Mouse (Mus musculus) embryonic facial prominence, embryonic 12.5 days (tissue): ENCODE measurements around the gene Exosc6. TPM values are rescaled to one million over a fixed set of nuclear protein-coding genes. Genes with fewer than 3 reads are reported as not detected.
A peak's percentile ranks its signal among the peaks of the same experiment; 100 is the strongest.
"Not testable (repeated sequence)": the region's sequence is repeated elsewhere in the genome, so short reads cannot be mapped to it uniquely, and the experiment has no call there.

ENCODE experiments used
- ATAC-seq: fragments of 200-750 bp; cut with Nextera tagmentation; 2 replicates; pipeline ENCODE4 v1.8.0; 2017; ENCODE audit not compliant: insufficient number of reproducible peaks, insufficient read depth, low FRiP score, low TSS enrichment
- H3K27ac ChIP-seq: fragments of 300-500 bp; sonication (generic); 2 replicates; pipeline ENCODE4 v1.5.1; 2016; ENCODE audit warnings: mild to moderate bottlenecking
- H3K27me3 ChIP-seq: fragments of 300-500 bp; sonication (generic); 2 replicates; pipeline ENCODE4 v1.6.1; 2016; ENCODE audit warnings: mild to moderate bottlenecking, moderate library complexity
- H3K36me3 ChIP-seq: fragments of 300-500 bp; sonication (generic); 2 replicates; pipeline ENCODE4 v1.6.1; 2016; ENCODE audit warnings: mild to moderate bottlenecking
- H3K4me1 ChIP-seq: fragments of 300-500 bp; sonication (generic); 2 replicates; pipeline ENCODE4 v1.6.1; 2016
- H3K4me2 ChIP-seq: fragments of 300-500 bp; sonication (generic); replicated peaks from 2 replicates; pipeline ENCODE4 v1.6.1; 2016; ENCODE audit warnings: mild to moderate bottlenecking, moderate library complexity
- H3K4me3 ChIP-seq: fragments of 300-500 bp; sonication (generic); 2 replicates; pipeline ENCODE4 v1.5.1; 2016; ENCODE audit warnings: mild to moderate bottlenecking
- H3K9ac ChIP-seq: fragments of 300-500 bp; sonication (generic); 2 replicates; pipeline ENCODE4 v1.6.1; 2016; ENCODE audit warnings: mild to moderate bottlenecking, moderate library complexity
- H3K9me3 ChIP-seq: fragments of 300-500 bp; sonication (generic); 2 replicates; pipeline ENCODE4 v1.6.1; 2016; ENCODE audit warnings: mild to moderate bottlenecking, moderate library complexity
- WGBS: fragments of 180-500 bp; shearing (Covaris S2); methylation state at CpG from one replicate; pipeline ENCODE4 v1.1.7; 2016; 5-methylcytosine and 5-hydroxymethylcytosine counted together
- polyA plus RNA-seq: library from polyadenylated mRNA; unstranded; fragments of >200 nt; fragmentation: Nextera tagmentation; extraction: Ambion mirVana; gene quantifications from 2 replicates; pipeline ENCODE4 v1.2.1, GENCODE M21; 2016

Gene Exosc6
- polyA plus RNA-seq, 1 experiment from 2014 or later = 26.0 TPM

DNA sequence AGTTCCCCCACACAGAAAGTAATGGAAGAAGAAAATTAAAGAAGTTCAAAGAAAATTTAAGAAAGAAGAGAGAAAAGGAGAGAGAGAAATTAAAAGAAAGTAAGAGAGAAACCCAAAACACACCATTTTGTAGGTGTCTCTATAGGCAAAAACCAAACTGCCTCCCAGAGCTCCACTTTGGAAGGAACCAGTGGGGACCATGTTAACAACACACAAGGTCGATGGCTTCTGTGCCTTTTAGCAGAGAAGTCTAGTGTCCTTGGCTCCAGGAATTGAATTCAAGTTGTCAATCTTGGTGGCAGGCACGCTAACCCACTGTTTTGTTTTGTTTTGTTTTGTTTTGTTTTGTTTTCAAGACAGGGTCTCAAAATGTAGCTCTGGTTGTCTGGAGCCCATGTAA is 6.8 kb downstream of the Exosc6 start:
- 0 out of 2 replicates have a peak overlapping the region, but pooled peaks have one; percentile 36 for H3K27ac ChIP-seq

DNA sequence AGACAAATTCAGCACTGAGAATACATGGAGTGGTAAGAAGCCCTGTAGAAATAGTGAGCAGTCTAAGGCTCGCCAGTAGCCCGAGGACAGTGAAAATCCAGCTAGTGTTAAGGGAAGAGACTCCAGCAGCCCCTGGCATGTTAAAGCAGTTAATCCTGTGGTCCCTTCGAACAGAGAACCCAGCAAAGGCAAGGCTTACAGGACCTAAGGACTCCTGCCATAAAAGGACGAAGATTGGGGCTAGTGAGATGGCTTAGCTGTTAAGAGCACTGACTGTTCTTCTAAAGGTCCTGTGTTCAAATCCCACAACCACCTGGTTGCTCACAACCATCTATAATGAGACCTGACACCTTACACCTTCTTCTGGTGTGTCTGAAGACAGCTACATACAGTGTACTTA is 10.2 kb downstream of the Exosc6 start:
- Histone ChIP-seq H3K27me3 (no peaks in the 10 kb centered on the region), H3K9ac (no peak overlapping the region), H3K36me3 (no peaks in the 10 kb centered on the region), H3K4me2 (no peak overlapping the region), H3K9me3 (no peaks in the 10 kb centered on the region), H3K27ac (no peak overlapping the region), H3K4me1 (peaks cover 5% of the 10 kb centered on the region; the same call in 1 of the 2 replicates), H3K4me3 (no peak overlapping the region)
- 65% methylated on average over 4 of the region's 4 CpGs for WGBS
- ATAC-seq = no peak

More for the DNA sequence above, 6.8 kb downstream of the Exosc6 start:
- 59% methylated on average over 2 of the region's 2 CpGs for WGBS
- no peaks in the 10 kb centered on the region for H3K27me3 ChIP-seq
- no peak for ATAC-seq
- 0 out of 2 replicates have a peak, but pooled peaks cover 9% of the 10 kb centered on the region for H3K36me3 ChIP-seq
- H3K4me3 ChIP-seq = peak overlapping the region; percentile 72; the same call in 1 of the 2 replicates
- H3K4me1 ChIP-seq = peaks cover 10% of the 10 kb centered on the region
- H3K9ac ChIP-seq = no peak overlapping the region
- no peaks in the 10 kb centered on the region for H3K9me3 ChIP-seq
- peak overlapping the region; percentile 78 for H3K4me2 ChIP-seq

DNA sequence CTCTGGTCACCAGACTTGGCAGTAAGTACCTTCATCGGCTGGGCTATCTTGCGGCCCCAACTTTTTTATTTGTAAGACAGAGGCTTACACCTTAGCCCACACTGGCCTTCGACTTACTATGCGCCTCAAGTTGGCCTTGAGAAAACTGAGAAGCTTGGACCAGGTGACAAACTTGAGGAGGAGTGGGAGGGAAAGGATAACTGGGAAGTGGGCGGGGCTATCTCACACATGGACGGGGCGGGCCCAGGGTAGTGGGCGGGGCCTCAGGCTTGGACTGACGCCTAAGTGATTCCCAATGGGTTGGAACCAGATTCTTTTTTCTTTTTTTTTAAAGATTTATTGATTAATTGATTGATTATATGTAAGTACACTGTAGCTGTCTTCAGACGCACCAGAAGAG is 11.3 kb downstream of the Exosc6 start:
- ATAC-seq = no peak
- no peak overlapping the region for H3K4me3 ChIP-seq
- H3K36me3 ChIP-seq = no peaks in the 10 kb centered on the region
- H3K27ac ChIP-seq = no peak overlapping the region
- WGBS = 29% methylated on average over 10 of the region's 10 CpGs
- no peak overlapping the region for H3K4me2 ChIP-seq
- no peaks in the 10 kb centered on the region for H3K9me3 ChIP-seq
- 0 out of 2 replicates have a peak, but pooled peaks cover 3% of the 10 kb centered on the region for H3K4me1 ChIP-seq
- H3K9ac ChIP-seq = no peak overlapping the region
- no peaks in the 10 kb centered on the region for H3K27me3 ChIP-seq

DNA sequence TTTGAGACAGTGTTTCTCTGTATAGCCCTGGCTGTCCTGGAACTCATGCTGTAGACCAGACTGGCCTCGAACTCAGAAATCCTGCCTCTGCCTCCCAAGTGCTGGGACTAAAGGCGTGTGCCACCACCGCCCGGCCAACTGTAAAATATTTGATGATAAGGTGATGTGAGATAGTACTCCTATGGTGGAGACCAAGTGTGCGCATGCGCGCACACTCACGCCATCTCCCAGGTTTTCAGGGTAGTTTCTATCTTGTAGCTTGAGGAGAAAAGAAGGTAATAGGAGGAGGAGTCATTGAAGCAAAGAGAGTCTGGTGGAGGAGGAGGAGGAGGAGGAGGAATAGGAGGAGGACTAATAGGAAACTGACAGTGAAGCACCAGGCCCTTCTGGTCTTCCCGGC is 12.5 kb downstream of the Exosc6 start:
- 91% methylated on average over 9 of the region's 9 CpGs for WGBS
- not testable (repeated sequence) for H3K27me3 ChIP-seq, H3K4me3 ChIP-seq, H3K4me2 ChIP-seq, H3K9me3 ChIP-seq, H3K36me3 ChIP-seq, ATAC-seq, H3K9ac ChIP-seq, H3K4me1 ChIP-seq, H3K27ac ChIP-seq

DNA sequence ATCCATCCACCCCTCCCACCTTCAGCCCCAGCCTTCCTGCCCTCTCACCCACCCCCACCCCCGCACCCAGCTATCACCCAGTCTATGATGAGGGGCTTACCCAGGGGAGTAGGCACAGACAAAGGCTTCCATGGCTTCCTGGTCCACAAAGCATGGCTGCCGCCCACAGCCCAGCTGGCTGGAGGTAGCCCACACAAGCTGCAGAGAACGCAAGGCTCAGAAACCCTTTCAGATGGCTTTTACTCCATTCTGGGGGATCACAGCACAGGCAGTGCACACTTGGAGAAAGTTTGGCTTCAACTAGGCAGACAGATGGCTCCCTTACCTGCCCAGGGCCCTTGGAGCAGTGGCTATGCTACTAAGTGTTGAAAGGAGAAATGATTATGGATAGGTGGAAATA is 19.8 kb downstream of the Exosc6 start:
- no peaks in the 10 kb centered on the region for H3K4me1 ChIP-seq
- 77% methylated on average over 3 of the region's 3 CpGs for WGBS
- no peak for ATAC-seq
- no peak overlapping the region for H3K9ac ChIP-seq
- H3K4me2 ChIP-seq = no peak overlapping the region
- H3K4me3 ChIP-seq = no peak overlapping the region
- H3K27me3 ChIP-seq = no peaks in the 10 kb centered on the region; the same call in 1 of the 2 replicates
- no peak overlapping the region for H3K27ac ChIP-seq
- H3K36me3 ChIP-seq = no peaks in the 10 kb centered on the region
- no peaks in the 10 kb centered on the region for H3K9me3 ChIP-seq

DNA sequence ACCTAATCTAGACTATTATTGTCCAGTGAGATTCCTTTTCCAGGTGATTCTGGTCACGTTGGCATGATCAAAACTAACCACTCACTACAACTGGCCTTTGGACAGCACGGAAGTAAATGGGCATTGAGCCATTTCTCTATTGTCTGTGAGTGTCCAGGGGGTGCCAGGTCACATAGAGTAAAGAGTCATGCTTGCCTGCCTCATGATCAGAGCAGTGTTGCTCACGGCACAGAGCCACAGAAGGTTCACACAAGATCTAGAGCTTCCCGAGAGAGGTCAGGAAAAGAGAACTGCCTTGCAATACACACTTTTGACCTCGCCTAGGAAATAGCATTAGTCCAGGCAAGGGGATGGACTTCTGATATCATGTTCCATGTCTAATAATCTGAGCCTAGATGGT is 23.3 kb downstream of the Exosc6 start:
- no peak for ATAC-seq
- H3K4me2 ChIP-seq = no peak overlapping the region
- H3K27ac ChIP-seq = no peak overlapping the region
- no peak overlapping the region for H3K9ac ChIP-seq
- H3K9me3 ChIP-seq = no peaks in the 10 kb centered on the region
- H3K4me3 ChIP-seq = no peak overlapping the region
- H3K4me1 ChIP-seq = peaks cover 7% of the 10 kb centered on the region; the same call in 1 of the 2 replicates
- no peaks in the 10 kb centered on the region for H3K36me3 ChIP-seq
- no peaks in the 10 kb centered on the region; the same call in 1 of the 2 replicates for H3K27me3 ChIP-seq
- 72% methylated on average over 5 of the region's 5 CpGs for WGBS

DNA sequence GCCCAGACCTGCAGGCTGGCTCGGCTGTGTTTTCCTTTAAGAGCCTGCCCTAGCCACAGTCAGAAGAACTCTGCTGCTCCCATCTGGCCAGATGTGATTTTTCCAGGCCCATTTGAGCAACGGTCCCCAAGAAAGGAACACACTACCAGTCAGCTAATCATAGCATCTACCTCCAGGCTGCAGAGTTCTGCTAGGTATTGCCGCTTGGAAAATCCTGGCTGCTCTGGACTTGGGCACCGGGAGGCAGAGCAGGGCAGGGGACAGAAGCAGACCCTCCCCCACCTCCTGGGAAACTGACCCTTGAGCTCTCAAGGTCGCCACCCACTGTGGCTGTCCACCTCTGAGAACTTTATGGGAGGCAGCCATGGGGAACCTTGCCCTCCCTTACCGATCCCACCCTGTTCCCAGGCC is 23.7 kb downstream of the Exosc6 start:
- Histone ChIP-seq H3K36me3 (no peaks in the 10 kb centered on the region), H3K4me1 (peaks cover 7% of the 10 kb centered on the region; the same call in 1 of the 2 replicates), H3K4me2 (no peak overlapping the region), H3K9ac (no peak overlapping the region), H3K27ac (no peak overlapping the region), H3K9me3 (no peaks in the 10 kb centered on the region), H3K27me3 (no peaks in the 10 kb centered on the region; the same call in 1 of the 2 replicates), H3K4me3 (no peak overlapping the region)
- ATAC-seq = no peak
- 36% methylated on average over 6 of the region's 6 CpGs for WGBS

DNA sequence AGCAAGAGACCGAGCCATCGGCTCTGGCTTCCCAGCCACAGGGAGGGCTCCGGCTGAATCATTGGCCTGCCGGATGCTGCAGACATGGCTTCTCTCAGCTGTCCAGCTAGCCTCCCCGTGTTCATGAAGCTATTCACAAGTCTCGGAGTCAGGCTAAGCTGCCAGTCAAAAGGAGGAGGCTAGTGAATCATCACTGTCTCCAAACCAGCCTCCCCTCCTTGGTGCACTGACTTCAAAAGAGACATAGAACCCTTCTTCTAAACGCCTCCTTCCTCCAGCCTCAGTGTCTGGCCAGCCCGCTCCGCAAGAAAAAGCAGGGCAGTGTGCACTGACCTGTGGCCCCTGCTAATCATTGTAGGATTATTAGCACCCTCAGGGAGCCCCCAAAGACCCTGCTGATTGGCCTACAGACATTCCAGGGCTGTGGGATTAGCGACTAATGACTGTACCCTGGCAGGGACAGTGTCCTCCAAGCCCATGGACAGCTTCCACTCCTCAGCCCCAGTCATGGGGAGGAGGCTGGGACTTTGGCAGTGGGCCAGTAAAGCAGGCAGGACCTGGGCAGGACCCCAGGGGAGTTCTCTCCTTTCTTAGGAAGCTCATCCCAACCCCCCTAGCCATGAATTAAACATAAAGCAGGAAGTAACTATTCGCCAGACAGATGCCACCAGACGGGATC is 25.6 kb downstream of the Exosc6 start:
- Histone ChIP-seq H3K4me1 (peaks cover 7% of the 10 kb centered on the region; the same call in 1 of the 2 replicates), H3K36me3 (no peaks in the 10 kb centered on the region), H3K27me3 (no peaks in the 10 kb centered on the region), H3K9ac (no peak overlapping the region), H3K9me3 (no peaks in the 10 kb centered on the region), H3K4me3 (no peak overlapping the region), H3K4me2 (no peak overlapping the region), H3K27ac (no peak overlapping the region)
- ATAC-seq = peak; percentile 82; the same call in 1 of the 2 replicates
- WGBS = 40% methylated on average over 12 of the region's 12 CpGs

DNA sequence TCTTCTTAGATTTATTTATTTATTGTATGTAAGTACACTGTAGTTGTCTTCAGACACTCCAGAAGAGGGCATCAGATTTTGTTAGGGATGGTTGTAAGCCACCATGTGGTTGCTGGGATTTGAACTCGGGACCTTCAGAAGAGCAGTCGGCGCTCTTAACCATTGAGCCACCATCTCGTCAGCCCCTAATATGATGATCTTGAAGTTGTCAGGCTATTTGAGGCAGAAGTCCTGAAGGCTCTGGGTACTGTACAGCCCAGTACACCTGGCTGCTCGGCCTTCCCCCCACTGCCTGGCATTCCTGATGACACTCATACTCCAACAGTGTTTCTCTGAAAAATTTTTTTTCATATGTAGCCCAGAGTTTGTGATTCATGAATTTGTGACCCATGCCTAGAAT is 27.8 kb downstream of the Exosc6 start:
- WGBS = 87% methylated on average over 5 of the region's 5 CpGs
- H3K36me3 ChIP-seq, H3K9me3 ChIP-seq, H3K4me2 ChIP-seq, H3K4me1 ChIP-seq, H3K27ac ChIP-seq, H3K27me3 ChIP-seq, H3K4me3 ChIP-seq, ATAC-seq, H3K9ac ChIP-seq: not testable (repeated sequence)

DNA sequence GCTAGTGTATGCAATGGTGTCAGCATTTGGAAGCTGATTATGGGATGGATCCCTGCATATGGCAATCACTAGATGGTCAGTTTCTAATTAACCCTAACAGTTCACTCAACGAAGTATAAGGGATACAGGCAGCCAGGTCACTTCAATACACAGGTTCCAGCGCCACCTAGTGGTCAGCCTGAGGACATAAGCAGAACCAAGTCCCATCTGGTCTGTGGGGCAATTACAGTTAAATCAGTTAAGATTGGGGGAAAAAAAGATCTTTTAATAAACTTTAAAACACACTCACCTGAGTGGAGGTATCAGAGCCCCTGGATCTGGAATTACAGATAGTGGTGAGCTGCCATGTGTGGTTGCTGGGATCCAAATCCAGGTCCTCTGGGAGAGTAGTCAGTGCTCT is 34.0 kb downstream of the Exosc6 start:
- no peak overlapping the region for H3K4me3 ChIP-seq
- no peak for ATAC-seq
- H3K9me3 ChIP-seq = no peaks in the 10 kb centered on the region
- WGBS = 0% methylated on average over 2 of the region's 2 CpGs
- H3K4me1 ChIP-seq = no peaks in the 10 kb centered on the region
- no peak overlapping the region for H3K4me2 ChIP-seq
- H3K9ac ChIP-seq = no peak overlapping the region
- no peak overlapping the region for H3K27ac ChIP-seq
- H3K27me3 ChIP-seq = no peaks in the 10 kb centered on the region
- H3K36me3 ChIP-seq = no peaks in the 10 kb centered on the region

DNA sequence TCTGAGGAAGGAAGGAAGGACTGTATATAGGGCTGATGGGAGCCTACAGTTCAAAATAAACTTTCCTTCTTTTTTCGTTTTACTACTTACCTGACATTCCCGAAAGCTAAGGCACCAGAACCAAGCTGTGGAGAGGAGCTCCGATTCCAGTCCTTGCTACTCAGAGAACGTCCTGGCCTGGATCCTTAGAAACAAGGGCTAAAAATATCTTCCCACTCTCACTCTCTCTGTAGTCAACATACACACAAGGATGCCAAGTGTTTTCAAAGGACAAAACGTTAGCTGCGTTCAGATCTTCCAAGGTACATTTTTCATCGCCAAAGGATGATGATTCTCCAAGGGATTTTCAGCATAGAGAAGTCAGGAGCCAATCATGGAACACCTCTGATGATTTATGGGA is 35.6 kb downstream of the Exosc6 start:
- 78% methylated on average over 7 of the region's 7 CpGs for WGBS
- no peaks in the 10 kb centered on the region for H3K9me3 ChIP-seq

DNA sequence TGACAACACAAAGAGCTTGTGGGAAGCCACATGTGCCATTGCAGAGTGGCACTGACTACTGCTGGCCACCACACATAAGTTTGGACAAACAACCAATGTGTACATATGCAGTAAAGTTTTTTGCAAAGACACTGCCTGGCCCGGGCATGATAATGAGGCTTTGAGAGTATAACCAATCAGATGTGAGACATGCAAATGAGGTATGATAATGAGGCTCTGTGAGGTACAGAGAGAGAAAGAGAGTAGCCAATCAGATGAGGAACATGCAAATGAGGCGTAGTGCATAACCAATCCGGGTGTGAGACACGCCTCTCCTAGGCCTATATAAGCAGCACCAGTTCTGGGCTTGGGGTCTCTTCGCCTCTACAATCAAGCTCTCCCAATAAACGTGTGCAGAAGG is 36.2 kb downstream of the Exosc6 start, which contains the start of gene Clec18a:
Gene Clec18a (minus strand): TSS at position 101 of the 400 bp plus-strand sequence.
- H3K27ac ChIP-seq, H3K36me3 ChIP-seq, H3K4me3 ChIP-seq, ATAC-seq, H3K4me1 ChIP-seq, H3K4me2 ChIP-seq, H3K27me3 ChIP-seq, H3K9ac ChIP-seq, H3K9me3 ChIP-seq: not testable (repeated sequence)
- 89% methylated on average over 6 of the region's 6 CpGs for WGBS

More for the DNA sequence above, 35.6 kb downstream of the Exosc6 start:
- Histone ChIP-seq H3K27me3 (no peaks in the 10 kb centered on the region), H3K4me1 (peaks cover 4% of the 10 kb centered on the region; the same call in 1 of the 2 replicates), H3K4me3 (no peak overlapping the region), H3K36me3 (no peaks in the 10 kb centered on the region), H3K9ac (no peak overlapping the region), H3K27ac (no peak overlapping the region), H3K4me2 (no peak overlapping the region)
- ATAC-seq = no peak
